Comparison of ENCODE assay signal across 8 mouse cellular contexts in genomic region chr4:129584370-129584769, GRCm38 (mm10). TPM values are rescaled to one million over a fixed set of nuclear protein-coding genes. Genes with fewer than 3 reads are reported as not detected.
DNase-seq lines count a peak whose midpoint lies in the region; ATAC-seq and TF ChIP-seq lines count a peak whose summit lies in the region.

No protein-coding gene starts in this region.

- no peak for ATAC-seq in heart, embryonic 12.5 days (ENCODE audit: insufficient number of reproducible peaks, low FRiP score)
- no peak for ATAC-seq in forebrain, embryonic 13.5 days
- ATAC-seq in liver, embryonic 14.5 days (ENCODE audit: insufficient read depth), result no peak
- ATAC-seq in erythroid progenitor cell, adult 5-6 weeks (replicated peaks; ENCODE audit: low FRiP score, poor library complexity, severe bottlenecking), result no peak

- no peaks in the 10 kb centered on the region for H3K9me3 ChIP-seq in heart, embryonic 12.5 days (replicated peaks)
- no peaks in the 10 kb centered on the region for H3K9me3 ChIP-seq in forebrain, embryonic 13.5 days (replicated peaks)
- no peaks in the 10 kb centered on the region for H3K9me3 ChIP-seq in liver, embryonic 14.5 days (ENCODE audit: control insufficient read depth, low read length)

- no peak for TF ChIP-seq EP300 in liver, embryonic 14.5 days (IDR thresholded peaks at IDR 0.05; ENCODE audit: low read depth)

- H3K36me3 ChIP-seq in heart, embryonic 12.5 days, result no peaks in the 10 kb centered on the region
- no peaks in the 10 kb centered on the region for H3K36me3 ChIP-seq in forebrain, embryonic 13.5 days (ENCODE audit: poor library complexity, severe bottlenecking)
- H3K36me3 ChIP-seq in liver, embryonic 14.5 days (replicated peaks; ENCODE audit: control insufficient read depth, insufficient read depth, low read depth), result no peaks in the 10 kb centered on the region

- peak overlapping the region; percentile 68 for H3K4me2 ChIP-seq in heart, embryonic 12.5 days
- peak overlapping the region; percentile 63 for H3K4me2 ChIP-seq in forebrain, embryonic 13.5 days
- H3K4me2 ChIP-seq in liver, embryonic 14.5 days (ENCODE audit: low read depth), result peak overlapping the region; percentile 79

- no peak overlapping the region for H3K27ac ChIP-seq in heart, embryonic 12.5 days (ENCODE audit: poor library complexity, severe bottlenecking)
- H3K27ac ChIP-seq in forebrain, embryonic 13.5 days, result no peak overlapping the region
- peak overlapping the region; percentile 73 for H3K27ac ChIP-seq in liver, embryonic 14.5 days

- no peak for TF ChIP-seq CTCF in liver, embryonic 14.5 days (IDR thresholded peaks at IDR 0.05; ENCODE audit: low read depth)

- H3K27me3 ChIP-seq in heart, embryonic 12.5 days (replicated peaks), result no peaks in the 10 kb centered on the region
- no peaks in the 10 kb centered on the region for H3K27me3 ChIP-seq in forebrain, embryonic 13.5 days
- no peaks in the 10 kb centered on the region for H3K27me3 ChIP-seq in liver, embryonic 14.5 days (ENCODE audit: control insufficient read depth, insufficient read depth, low read length)

- H3K4me1 ChIP-seq in heart, embryonic 12.5 days (replicated peaks), result peaks cover 10% of the 10 kb centered on the region
- peaks cover 5% of the 10 kb centered on the region for H3K4me1 ChIP-seq in forebrain, embryonic 13.5 days
- peaks cover 14 to 32% of the 10 kb centered on the region in 2 experiments for H3K4me1 ChIP-seq in liver, embryonic 14.5 days (replicated peaks; ENCODE audit: control insufficient read depth in 2 of 2, insufficient read depth in 2 of 2, low read length in 1 of 2)

- H3K4me3 ChIP-seq in heart, embryonic 12.5 days, result peak overlapping the region; percentile 51; the same call in 1 of the 2 replicates
- H3K4me3 ChIP-seq in forebrain, embryonic 13.5 days, result peak overlapping the region; percentile 37; the same call in 1 of the 2 replicates
- H3K4me3 ChIP-seq in liver, embryonic 14.5 days (ENCODE audit: insufficient read depth in 1 of 2, low read depth in 2 of 2, low read length in 2 of 2), result peak overlapping the region in 1 of 2 experiments; percentile 57; a peak in 3 of 4 replicates

- 61% methylated on average over 1 of the region's 1 CpGs for WGBS in heart, embryonic 12.5 days
- 87% methylated on average over 1 of the region's 1 CpGs for whole genome bisulfite sequencing in forebrain, embryonic 13.5 days
- 60% methylated on average over 1 of the region's 1 CpGs for WGBS in liver, embryonic 14.5 days (ENCODE audit: insufficient replicate concordance)

- H3K9ac ChIP-seq in heart, embryonic 12.5 days, result peak overlapping the region; percentile 63; the same call in 1 of the 2 replicates
- 0 out of 2 replicates have a peak overlapping the region, but pooled peaks have one; percentile 45 for H3K9ac ChIP-seq in forebrain, embryonic 13.5 days
- H3K9ac ChIP-seq in liver, embryonic 14.5 days (replicated peaks), result peak overlapping the region; percentile 69

- no peak for DNase-seq in heart, adult 8-10 months (ENCODE audit: low spot score)
- DNase-seq in B cell, adult 2 months, result peak; percentile 44 to 45
- DNase-seq in liver, embryonic 14.5 days (ENCODE audit: low read depth in 3 of 3, low spot score in 3 of 3), result no peak
- DNase-seq in ovary, postnatal 10 days (ENCODE audit: low spot score), result no peak
- no peak for DNase-seq in gastrocnemius, postnatal 4 days (ENCODE audit: low spot score in 2 of 2)

RNA-seq across cellular contexts. Expression of gene Fam167b, which starts 6.0 kb away (rescaled TPM):
- 4.3 and 4.7 TPM in 2 replicates for polyA plus RNA-seq in heart, embryonic 12.5 days (2016; fragmentation: Nextera tagmentation; extraction: Ambion mirVana)
- under 1 TPM in 2 of 4 experiments, not detected in 2; 0.35 to 0.55 TPM for total RNA-seq in heart, adult 8-10 months (2022)
- polyA plus RNA-seq in forebrain, embryonic 13.5 days (2015; fragmentation: Nextera tagmentation; extraction: Ambion mirVana), result 0.31 and 0.68 TPM in 2 replicates
- 7.6 TPM in 2 replicates for polyA plus RNA-seq in liver, embryonic 14.5 days (2012; rRNA removed)
- polyA plus RNA-seq in liver, embryonic 14.5 days (2014; fragmentation: Nextera tagmentation; extraction: Ambion mirVana), result 5.4 and 5.8 TPM in 2 replicates
- not detected in 2 replicates for total RNA-seq in erythroid progenitor cell, adult 5-6 weeks (2015; ENCODE audit: low replicate concordance)
- not detected in 2 replicates for total RNA-seq in erythroid progenitor cell, adult 5-6 weeks (2017; ENCODE audit: low replicate concordance)
- total RNA-seq in gastrocnemius, postnatal 4 days (2021), result 1 to 10 TPM; 1.2 to 1.3 TPM

RNA-seq across cellular contexts. Expression of gene Lck, which starts 10.9 kb away (rescaled TPM):
- polyA plus RNA-seq in heart, embryonic 12.5 days (2016; fragmentation: Nextera tagmentation; extraction: Ambion mirVana), result 3.5 and 4.1 TPM in 2 replicates
- 1 to 10 TPM in 1 of 4 experiments, under 1 TPM in 2, not detected in 1; 0.14 to 1.3 (median 0.53) TPM for total RNA-seq in heart, adult 8-10 months (2022)
- polyA plus RNA-seq in forebrain, embryonic 13.5 days (2015; fragmentation: Nextera tagmentation; extraction: Ambion mirVana), result 7.6 and 9.2 TPM in 2 replicates
- polyA plus RNA-seq in liver, embryonic 14.5 days (2012; rRNA removed), result 2.7 and 3.1 TPM in 2 replicates
- 3.9 TPM in 2 replicates for polyA plus RNA-seq in liver, embryonic 14.5 days (2014; fragmentation: Nextera tagmentation; extraction: Ambion mirVana)
- total RNA-seq in erythroid progenitor cell, adult 5-6 weeks (2015; ENCODE audit: low replicate concordance), result 8.0 and 23.1 TPM in 2 replicates
- total RNA-seq in erythroid progenitor cell, adult 5-6 weeks (2017; ENCODE audit: low replicate concordance), result 8.5 and 10.1 TPM in 2 replicates
- 1 to 10 TPM in 1 of 2 experiments, under 1 TPM in 1; 0.34 to 2.0 TPM for total RNA-seq in gastrocnemius, postnatal 4 days (2021)

RNA-seq across cellular contexts. Expression of gene Eif3i, which starts 16.1 kb away (rescaled TPM):
- 155 and 156 TPM in 2 replicates for polyA plus RNA-seq in heart, embryonic 12.5 days (2016; fragmentation: Nextera tagmentation; extraction: Ambion mirVana)
- total RNA-seq in heart, adult 8-10 months (2022), result 100 to 1,000 TPM; 118 to 136 (median 130) TPM
- polyA plus RNA-seq in forebrain, embryonic 13.5 days (2015; fragmentation: Nextera tagmentation; extraction: Ambion mirVana), result 251 and 261 TPM in 2 replicates
- polyA plus RNA-seq in liver, embryonic 14.5 days (2012; rRNA removed), result 223 and 242 TPM in 2 replicates
- 201 and 225 TPM in 2 replicates for polyA plus RNA-seq in liver, embryonic 14.5 days (2014; fragmentation: Nextera tagmentation; extraction: Ambion mirVana)
- total RNA-seq in erythroid progenitor cell, adult 5-6 weeks (2015; ENCODE audit: low replicate concordance), result 79.6 and 96.9 TPM in 2 replicates
- total RNA-seq in erythroid progenitor cell, adult 5-6 weeks (2017; ENCODE audit: low replicate concordance), result 59.7 and 69.6 TPM in 2 replicates
- total RNA-seq in gastrocnemius, postnatal 4 days (2021), result 100 to 1,000 TPM; 167 to 176 TPM

RNA-seq across cellular contexts. Expression of gene Tmem234, which starts 16.1 kb away (rescaled TPM):
- polyA plus RNA-seq in heart, embryonic 12.5 days (2016; fragmentation: Nextera tagmentation; extraction: Ambion mirVana), result 139 and 153 TPM in 2 replicates
- total RNA-seq in heart, adult 8-10 months (2022), result 10 to 100 TPM; 40.4 to 44.9 (median 42.0) TPM
- polyA plus RNA-seq in forebrain, embryonic 13.5 days (2015; fragmentation: Nextera tagmentation; extraction: Ambion mirVana), result 186 and 193 TPM in 2 replicates
- polyA plus RNA-seq in liver, embryonic 14.5 days (2012; rRNA removed), result 78.5 and 84.2 TPM in 2 replicates
- 108 and 129 TPM in 2 replicates for polyA plus RNA-seq in liver, embryonic 14.5 days (2014; fragmentation: Nextera tagmentation; extraction: Ambion mirVana)
- total RNA-seq in erythroid progenitor cell, adult 5-6 weeks (2015; ENCODE audit: low replicate concordance), result 113 and 124 TPM in 2 replicates
- total RNA-seq in erythroid progenitor cell, adult 5-6 weeks (2017; ENCODE audit: low replicate concordance), result 96.7 and 118 TPM in 2 replicates
- 10 to 100 TPM; 65.2 to 68.4 TPM for total RNA-seq in gastrocnemius, postnatal 4 days (2021)

RNA-seq across cellular contexts. Expression of gene Dcdc2b, which starts 29.7 kb away (rescaled TPM):
- polyA plus RNA-seq in heart, embryonic 12.5 days (2016; fragmentation: Nextera tagmentation; extraction: Ambion mirVana), result 0.82 and 1.4 TPM in 2 replicates
- 1 to 10 TPM in 2 of 4 experiments, under 1 TPM in 2; 0.32 to 1.2 (median 0.82) TPM for total RNA-seq in heart, adult 8-10 months (2022)
- polyA plus RNA-seq in forebrain, embryonic 13.5 days (2015; fragmentation: Nextera tagmentation; extraction: Ambion mirVana), result 2.3 and 4.5 TPM in 2 replicates
- polyA plus RNA-seq in liver, embryonic 14.5 days (2012; rRNA removed), result 0.28 and 0.47 TPM in 2 replicates
- 0.19 and 0.61 TPM in 2 replicates for polyA plus RNA-seq in liver, embryonic 14.5 days (2014; fragmentation: Nextera tagmentation; extraction: Ambion mirVana)
- total RNA-seq in erythroid progenitor cell, adult 5-6 weeks (2015; ENCODE audit: low replicate concordance), result 2.9 TPM in 1 of 2 replicates, not detected in the other
- total RNA-seq in erythroid progenitor cell, adult 5-6 weeks (2017; ENCODE audit: low replicate concordance), result 3.7 TPM in 1 of 2 replicates, not detected in the other
- 1 to 10 TPM; 1.6 to 2.7 TPM for total RNA-seq in gastrocnemius, postnatal 4 days (2021)

Comparison
In these comparisons a context has a peak if more than half of its experiments do, and no peak if none do; other contexts are left out.
1. DNase-seq: peak in B cell, adult 2 months (2 of 2); none in heart, adult 8-10 months (single experiment), liver, embryonic 14.5 days (0 of 3), ovary, postnatal 10 days (single experiment) and gastrocnemius, postnatal 4 days (0 of 2).
2. Peak in every context shown above with its lines, with median percentiles within 50 percentile points of each other: H3K4me2 ChIP-seq and H3K9ac ChIP-seq.